Mouse (Mus musculus) ES-E14 (cell line): ENCODE data around the gene Nfe2.

Source experiments
- HCFC1 ChIP-seq: IDR thresholded peaks from 2 replicates; pipeline ENCODE4 v1.6.1; 2012; ENCODE audit warnings: low read length, inconsistent platforms, borderline replicate concordance; ENCODE audit not compliant: insufficient read depth
- MAFK ChIP-seq: IDR thresholded peaks from 2 replicates; pipeline ENCODE4 v1.6.1; 2014; ENCODE audit warnings: mild to moderate bottlenecking, low read depth, low read length, inconsistent platforms; ENCODE audit not compliant: insufficient read depth
- ZC3H11A ChIP-seq: IDR thresholded peaks from 2 replicates; pipeline ENCODE4 v1.6.1; 2012; ENCODE audit warnings: low read depth, mild to moderate bottlenecking, inconsistent platforms, low read length, borderline replicate concordance

- no peak for TF ChIP-seq ZC3H11A
- no peak for TF ChIP-seq MAFK
- TF ChIP-seq HCFC1: no peak
Measured at GRCm38 (mm10) chr15:103248401-103249313, 9.5 kb downstream of the Nfe2 start.
